In genomic region chrX:150656122-150656907, GRCm38 (mm10) we compare ENCODE assay signal across 8 mouse cellular contexts. TPM values are rescaled to one million over a fixed set of nuclear protein-coding genes. Genes with fewer than 3 reads are reported as not detected.
DNase-seq lines count a peak whose midpoint lies in the region; ATAC-seq and TF ChIP-seq lines count a peak whose summit lies in the region.

No protein-coding gene starts in this region.

- H3K36me3 ChIP-seq in lung, postnatal 0 days (ENCODE audit: insufficient read depth, low read length): no peaks in the 10 kb centered on the region
- peaks cover 36% of the 10 kb centered on the region for H3K36me3 ChIP-seq in hindbrain, embryonic 13.5 days
- H3K36me3 ChIP-seq in limb, embryonic 15.5 days: no peaks in the 10 kb centered on the region

- TF ChIP-seq CTCF in lung, postnatal 0 days (IDR thresholded peaks at IDR 0.05): no peak

- H3K4me3 ChIP-seq in lung, postnatal 0 days (ENCODE audit: low read depth, low read length): peak overlapping the region; percentile 30
- peak overlapping the region; percentile 53 for H3K4me3 ChIP-seq in hindbrain, embryonic 13.5 days
- H3K4me3 ChIP-seq in limb, embryonic 15.5 days: peak overlapping the region; percentile 51

- ATAC-seq in lung, postnatal 0 days: peak; percentile 12; the same call in 1 of the 2 replicates
- peak; percentile 79 for ATAC-seq in hindbrain, embryonic 13.5 days (ENCODE audit: low FRiP score)
- ATAC-seq in limb, embryonic 15.5 days (ENCODE audit: insufficient number of reproducible peaks, low FRiP score, low TSS enrichment, low read depth): no peak

- H3K27me3 ChIP-seq in lung, postnatal 0 days (replicated peaks; ENCODE audit: insufficient read depth, low read length): no peaks in the 10 kb centered on the region
- H3K27me3 ChIP-seq in hindbrain, embryonic 13.5 days: peaks cover 6% of the 10 kb centered on the region; the same call in 1 of the 2 replicates
- 0 out of 2 replicates have a peak, but pooled peaks cover 8% of the 10 kb centered on the region for H3K27me3 ChIP-seq in limb, embryonic 15.5 days

- H3K4me2 ChIP-seq in lung, postnatal 0 days (replicated peaks; ENCODE audit: low read depth, low read length): peak overlapping the region; percentile 58
- peak overlapping the region; percentile 53 for H3K4me2 ChIP-seq in hindbrain, embryonic 13.5 days
- H3K4me2 ChIP-seq in limb, embryonic 15.5 days: peak overlapping the region; percentile 47

- no peak for TF ChIP-seq EP300 in lung, postnatal 0 days (IDR thresholded peaks at IDR 0.05)

- WGBS in lung, postnatal 0 days: 31% methylated on average over 21 of the region's 44 CpGs
- WGBS in hindbrain, embryonic 13.5 days: 46% methylated on average over 27 of the region's 44 CpGs
- WGBS in limb, embryonic 15.5 days: 44% methylated on average over 32 of the region's 44 CpGs

- H3K4me1 ChIP-seq in lung, postnatal 0 days (ENCODE audit: insufficient read depth, low read depth, low read length): no peaks in the 10 kb centered on the region
- H3K4me1 ChIP-seq in hindbrain, embryonic 13.5 days (replicated peaks): peaks cover 18% of the 10 kb centered on the region
- H3K4me1 ChIP-seq in limb, embryonic 15.5 days: no peaks in the 10 kb centered on the region

- no peak for DNase-seq in lung, postnatal 0 days (ENCODE audit: low spot score)
- DNase-seq in lung, postnatal 4 days: no peak
- peak; percentile 23 for DNase-seq in embryo, embryonic 9.5 days (ENCODE audit: extremely low spot score)
- peak; percentile 47 for DNase-seq in right cerebral cortex, adult 18-20 months
- no peak for DNase-seq in urinary bladder, adult 2 months (ENCODE audit: low spot score)
- no peak for DNase-seq in thymus, postnatal 36 days

- no peaks in the 10 kb centered on the region for H3K9me3 ChIP-seq in lung, postnatal 0 days (ENCODE audit: low read length)
- H3K9me3 ChIP-seq in hindbrain, embryonic 13.5 days: no peaks in the 10 kb centered on the region
- no peaks in the 10 kb centered on the region for H3K9me3 ChIP-seq in limb, embryonic 15.5 days

- no peak overlapping the region for H3K9ac ChIP-seq in lung, postnatal 0 days (replicated peaks; ENCODE audit: low read depth)
- peak overlapping the region; percentile 80 for H3K9ac ChIP-seq in hindbrain, embryonic 13.5 days
- peak overlapping the region; percentile 47 for H3K9ac ChIP-seq in limb, embryonic 15.5 days

- no peak overlapping the region for H3K27ac ChIP-seq in lung, postnatal 0 days (ENCODE audit: low read length)
- peak overlapping the region; percentile 82 for H3K27ac ChIP-seq in hindbrain, embryonic 13.5 days
- peak overlapping the region; percentile 72 for H3K27ac ChIP-seq in limb, embryonic 15.5 days

RNA-seq across cellular contexts. Expression of gene Tro, which starts 1.1 kb away (rescaled TPM):
- polyA plus RNA-seq in lung, postnatal 0 days (2015; fragmentation: Nextera tagmentation; extraction: Ambion mirVana): 2.2 and 2.9 TPM in 2 replicates
- 63.8 and 70.7 TPM in 2 replicates for polyA plus RNA-seq in hindbrain, embryonic 13.5 days (2015; fragmentation: Nextera tagmentation; extraction: Ambion mirVana)
- polyA plus RNA-seq in limb, embryonic 15.5 days (2015; fragmentation: Nextera tagmentation; extraction: Ambion mirVana): 24.8 and 24.9 TPM in 2 replicates
- polyA plus RNA-seq in urinary bladder, adult 2 months (2012; rRNA removed): 1.3 TPM in 2 replicates

Comparison
In these comparisons a context has a peak if more than half of its experiments do, and no peak if none do; other contexts are left out.
1. DNase-seq: peak in embryo, embryonic 9.5 days (single experiment) and right cerebral cortex, adult 18-20 months (single experiment); none in lung, postnatal 0 days (single experiment), lung, postnatal 4 days (0 of 2), urinary bladder, adult 2 months (single experiment) and thymus, postnatal 36 days (0 of 2).
2. Peak in every context shown above with its lines, with median percentiles within 50 percentile points of each other: H3K4me2 ChIP-seq and H3K4me3 ChIP-seq.